Mouse (Mus musculus) liver, embryonic 14.5 days (tissue): ENCODE measurements around the gene Trim26. TPM values are rescaled to one million over a fixed set of nuclear protein-coding genes. Genes with fewer than 3 reads are reported as not detected.

Source experiments
- ATAC-seq: fragments of 200-750 bp; cut with Nextera tagmentation; 2 replicates; pipeline ENCODE4 v1.8.0; 2017; ENCODE audit warnings: moderate number of reproducible peaks, mild to moderate bottlenecking, moderate library complexity; ENCODE audit not compliant: insufficient read depth
- DNase-seq, 3 experiments: peaks; one replicate each; pipeline ENCODE4 v3.0.0-alpha.2; 2012 to 2013; ENCODE audit warnings: low read depth in 3 of 3, low spot score in 3 of 3
- H3K27ac ChIP-seq: fragments of 300-500 bp; sonication (generic); 2 replicates; pipeline ENCODE4 v1.5.1; 2014; ENCODE audit warnings: moderate library complexity, mild to moderate bottlenecking, control low read depth, inconsistent platforms
- H3K27me3 ChIP-seq: fragments of 300-500 bp; sonication (generic); 2 replicates; pipeline ENCODE4 v1.6.1; 2014; ENCODE audit warnings: mild to moderate bottlenecking, low read length, moderate library complexity; ENCODE audit not compliant: control insufficient read depth, insufficient read depth
- H3K36me3 ChIP-seq: fragments of 300-500 bp; sonication (generic); replicated peaks from 2 replicates; pipeline ENCODE4 v1.6.1; 2014; ENCODE audit warnings: low read depth; ENCODE audit not compliant: control insufficient read depth, insufficient read depth
- H3K4me1 ChIP-seq, 2 experiments: fragments of 200-500 bp in 1 of 2; fragments of 300-500 bp in 1 of 2; sonication (generic) in 1 of 2; replicated peaks; 2 replicates each; pipeline ENCODE4 v1.6.1; 2012 to 2014; ENCODE audit warnings: antibody characterized with exemption in 1 of 2, inconsistent platforms in 1 of 2, low read length in 1 of 2; ENCODE audit not compliant: control insufficient read depth in 2 of 2, insufficient read depth in 2 of 2
- H3K4me2 ChIP-seq: fragments of 300-500 bp; sonication (generic); 2 replicates; pipeline ENCODE4 v1.6.1; 2014; ENCODE audit warnings: low read depth, mild to moderate bottlenecking, control low read depth, moderate library complexity
- H3K4me3 ChIP-seq, 2 experiments: fragments of 200-500 bp in 1 of 2; fragments of 300-500 bp in 1 of 2; sonication (generic) in 1 of 2; 2 replicates each; pipeline ENCODE4 v1.5.1; 2012 to 2014; ENCODE audit warnings: low read depth in 2 of 2, low read length in 2 of 2, mild to moderate bottlenecking in 2 of 2, control low read depth in 1 of 2, inconsistent platforms in 1 of 2, moderate library complexity in 1 of 2; ENCODE audit not compliant: insufficient read depth in 1 of 2
- H3K9ac ChIP-seq: fragments of 300-500 bp; sonication (generic); replicated peaks from 2 replicates; pipeline ENCODE4 v1.6.1; 2014; ENCODE audit warnings: mild to moderate bottlenecking, control low read depth, moderate library complexity
- H3K9me3 ChIP-seq: fragments of 300-500 bp; sonication (generic); 2 replicates; pipeline ENCODE4 v1.6.1; 2016; ENCODE audit warnings: low read length, mixed read lengths; ENCODE audit not compliant: control insufficient read depth
- CTCF ChIP-seq: IDR thresholded peaks from 2 replicates; pipeline ENCODE4 v1.5.1; 2016; ENCODE audit warnings: antibody characterized with exemption, low read depth, control low read depth
- EP300 ChIP-seq: IDR thresholded peaks from 2 replicates; pipeline ENCODE4 v1.6.1; 2016; ENCODE audit warnings: antibody characterized with exemption, low read depth
- WGBS: fragments of 180-500 bp; shearing (Covaris S2); extraction: QIAGEN DNeasy Blood & Tissue Kit; methylation state at CpG from one replicate; pipeline ENCODE4 v1.1.7; 2014; ENCODE audit not compliant: insufficient replicate concordance; 5-methylcytosine and 5-hydroxymethylcytosine counted together
- polyA plus RNA-seq, 2 experiments: library from polyadenylated mRNA; depleted of rRNA in 1 of 2; stranded (reverse) in 1 of 2; unstranded in 1 of 2; fragments of >200 nt; fragmentation: Nextera tagmentation in 1 of 2; extraction: Ambion mirVana in 1 of 2; gene quantifications; 2 replicates each; pipeline versions ENCODE4 v1.2.1 to v1.2.3; 2012 to 2014

Trim26 gene
- polyA plus RNA-seq, 2 experiments: 6.7 to 8.6 TPM

DNA sequence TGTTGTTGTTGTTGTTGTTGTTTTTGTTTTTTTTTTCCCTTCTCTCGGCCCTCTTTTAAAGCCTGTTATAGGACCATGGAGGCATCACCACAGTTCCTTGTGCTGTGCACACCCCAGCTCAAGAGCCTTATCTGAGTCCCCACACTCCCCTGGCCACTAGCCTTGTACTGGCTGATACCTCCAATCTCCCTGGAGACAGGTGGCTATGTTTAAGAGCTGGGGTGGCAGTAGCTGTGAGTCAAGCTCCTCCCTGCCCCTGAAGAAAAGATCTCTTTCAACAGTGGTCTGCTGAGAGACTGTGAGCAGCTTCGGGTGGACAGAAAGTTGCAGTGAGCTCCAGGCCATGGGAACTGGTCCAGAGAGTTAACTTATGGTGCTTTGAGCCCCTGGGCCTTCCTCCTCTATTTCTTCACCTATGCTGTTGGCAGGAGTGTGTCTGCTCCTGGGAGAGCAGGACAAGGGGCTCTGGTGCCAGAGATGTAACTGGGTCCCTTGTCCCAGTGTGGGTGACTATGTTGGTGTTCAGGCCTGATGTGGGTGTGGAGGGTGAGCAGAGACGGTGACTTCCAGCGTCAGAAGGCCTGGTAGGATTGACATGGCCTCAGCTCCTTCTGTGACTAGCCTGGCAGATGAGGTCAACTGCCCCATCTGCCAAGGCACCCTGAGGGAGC, 32.5 kb downstream of the Trim26 start, which contains the start of gene Trim10:
Trim10 (plus strand) TSS at position 291 of the 671 bp plus-strand sequence.
- DNase-seq (peak; percentile 97 to 98 (median 97)), ATAC-seq (peak; percentile 99)
- H3K27me3 ChIP-seq: peaks cover 22% of the 10 kb centered on the region
- TF ChIP-seq CTCF (no peak), EP300 (peak; percentile 99)
- H3K36me3 ChIP-seq: peaks cover 37% of the 10 kb centered on the region
- peak within 1 kb of the TSS; percentile 99 for H3K27ac ChIP-seq
- no peaks in the 10 kb centered on the region for H3K9me3 ChIP-seq
- H3K9ac ChIP-seq: peak within 1 kb of the TSS; percentile 98
- WGBS: 12% methylated on average over 4 of the region's 4 CpGs
- H3K4me3 ChIP-seq: peak within 1 kb of the TSS; percentile 65 to 93
- peak within 1 kb of the TSS; percentile 84 for H3K4me2 ChIP-seq
- peaks cover 33 to 44% of the 10 kb centered on the region in 2 experiments for H3K4me1 ChIP-seq

DNA sequence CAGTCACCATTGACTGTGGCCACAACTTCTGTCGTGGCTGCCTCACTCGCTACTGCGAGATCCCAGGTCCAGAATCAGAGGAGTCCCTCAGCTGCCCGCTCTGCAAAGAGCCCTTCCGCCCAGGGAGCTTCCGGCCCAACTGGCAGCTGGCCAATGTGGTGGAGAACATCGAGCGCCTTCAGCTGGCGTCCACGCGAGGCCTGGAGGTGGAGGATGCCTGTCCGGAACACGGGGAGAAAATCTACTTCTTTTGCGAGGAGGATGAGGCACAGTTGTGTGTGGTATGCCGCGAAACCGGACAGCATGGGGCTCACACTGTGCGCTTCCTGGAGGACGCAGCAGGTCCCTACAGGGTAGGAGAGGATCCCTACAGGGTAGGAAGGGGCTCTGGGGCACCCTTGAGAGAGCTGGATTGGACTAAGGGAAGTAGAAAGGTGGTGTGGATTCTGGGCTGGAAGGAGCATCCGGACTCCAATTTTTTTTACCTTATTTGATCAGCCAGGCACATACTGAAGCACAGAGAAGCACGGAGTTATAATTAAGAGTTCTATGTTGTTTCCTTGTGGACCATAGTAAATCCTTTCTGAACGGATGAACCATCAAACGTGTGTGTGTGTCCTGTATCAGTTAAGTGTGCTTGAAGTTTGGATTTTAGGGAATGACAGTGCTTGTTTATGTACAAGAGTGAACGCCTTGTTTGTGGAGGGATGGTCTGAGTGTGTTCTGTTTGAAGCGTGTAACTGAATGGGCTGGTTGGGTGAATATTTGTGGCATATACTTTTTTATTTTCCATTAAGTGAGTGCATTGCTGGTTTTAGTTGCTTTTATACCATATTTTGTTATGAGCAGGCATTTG, 33.2 kb downstream of the Trim26 start:
- Histone ChIP-seq H3K36me3 (peaks cover 45% of the 10 kb centered on the region), H3K27me3 (peaks cover 17% of the 10 kb centered on the region), H3K9ac (peak overlapping the region; percentile 98), H3K4me1 (peaks cover 33 to 43% of the 10 kb centered on the region in 2 experiments), H3K27ac (peak overlapping the region; percentile 99), H3K9me3 (no peaks in the 10 kb centered on the region), H3K4me2 (peak overlapping the region; percentile 84), H3K4me3 (peak overlapping the region; percentile 65 to 93)
- 49% methylated on average over 25 of the region's 25 CpGs for WGBS
- TF ChIP-seq CTCF: peak; percentile 12; the same call in 1 of the 2 replicates
- no peak for TF ChIP-seq EP300
- ATAC-seq (peak; percentile 29), DNase-seq (peak in 2 of 3 experiments; percentile 11 to 45)

DNA sequence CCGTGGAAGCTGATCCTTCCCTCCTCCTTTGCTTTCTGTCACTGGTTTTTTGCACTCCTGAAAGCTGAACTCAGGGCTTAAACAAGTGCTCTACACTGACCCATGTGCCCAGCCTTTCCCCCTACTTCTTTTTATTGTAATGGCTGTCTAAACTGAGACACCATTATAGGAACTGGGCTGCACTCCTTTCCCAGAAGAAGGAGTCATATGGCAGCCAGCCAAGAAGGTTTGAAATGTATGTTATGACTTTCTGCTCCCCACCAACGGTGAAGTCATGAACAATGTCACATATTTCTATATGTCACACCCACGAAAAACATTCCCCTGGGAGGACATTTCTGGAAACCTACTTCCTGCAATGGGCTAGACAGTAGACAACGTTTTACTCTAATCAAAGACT, 37.7 kb downstream of the Trim26 start:
- H3K4me1 ChIP-seq: peaks cover 6 to 19% of the 10 kb centered on the region in 2 experiments; a peak in 3 of 4 replicates
- WGBS: 65% methylated on average over 4 of the region's 4 CpGs
- no peak overlapping the region for H3K27ac ChIP-seq
- ATAC-seq (no peak), DNase-seq (no peak)
- TF ChIP-seq CTCF: no peak
- TF ChIP-seq EP300: no peak
- peaks cover 77% of the 10 kb centered on the region for H3K36me3 ChIP-seq
- peak overlapping the region; percentile 42 for H3K4me2 ChIP-seq
- peak overlapping the region; percentile 2 to 20; a peak in 2 of 4 replicates for H3K4me3 ChIP-seq
- no peak overlapping the region for H3K9ac ChIP-seq
- no peaks in the 10 kb centered on the region for H3K9me3 ChIP-seq
- H3K27me3 ChIP-seq: no peaks in the 10 kb centered on the region

DNA sequence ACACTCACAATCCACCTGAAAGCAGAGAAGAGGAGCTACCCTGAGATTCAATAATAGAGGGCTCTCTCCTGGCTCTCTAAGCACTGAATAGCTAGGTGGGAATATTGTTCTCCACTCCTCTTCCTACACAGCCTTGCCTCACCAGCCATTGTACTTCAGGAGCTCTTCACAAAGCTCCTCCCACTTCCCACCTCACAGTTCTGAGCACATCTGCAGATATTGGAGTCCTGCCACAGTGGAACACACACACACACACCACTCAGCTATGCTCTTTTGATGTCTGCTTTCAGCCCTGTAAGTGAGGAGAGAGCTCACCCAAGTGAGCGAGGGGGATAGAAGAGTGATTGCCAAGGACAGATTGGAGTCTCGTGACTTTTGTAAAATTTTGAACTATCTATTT, 46.4 kb downstream of the Trim26 start:
- Histone ChIP-seq H3K4me2 (no peak overlapping the region), H3K9me3 (no peaks in the 10 kb centered on the region), H3K36me3 (peaks cover under 1% of the 10 kb centered on the region), H3K27me3 (no peaks in the 10 kb centered on the region), H3K27ac (no peak overlapping the region), H3K4me3 (no peak overlapping the region), H3K9ac (no peak overlapping the region), H3K4me1 (peaks cover 0 to 3% of the 10 kb centered on the region in 2 experiments; a peak in 1 of 4 replicates)
- TF ChIP-seq EP300: no peak
- no peak for TF ChIP-seq CTCF
- 73% methylated on average over 2 of the region's 2 CpGs for WGBS
- ATAC-seq (no peak), DNase-seq (no peak)
